Mouse (Mus musculus) left cerebral cortex, postnatal 14 days (tissue): ENCODE measurements around the gene Pald1. TPM values are rescaled to one million over a fixed set of nuclear protein-coding genes. Genes with fewer than 3 reads are reported as not detected.
A peak's percentile ranks its signal among the peaks of the same experiment; 100 is the strongest.

Source experiments
- DNase-seq, 2 experiments: peaks; one replicate each; pipeline ENCODE4 v3.0.0; 2021 to 2022; ENCODE audit warnings: low spot score in 2 of 2, mixed read lengths in 1 of 2
- intact Hi-C: fragments of 180-260 bp; cut with DNase I; formaldehyde crosslinking; loops from one replicate; pipeline ENCODE4 v1.15.1; 2025
- long read RNA-seq, 2 experiments: library from polyadenylated mRNA; stranded (forward); transcript quantifications; one replicate each; pipeline ENCODE4 v2.0.0; 2021
- total RNA-seq, 2 experiments: library from RNA; stranded (reverse); gene quantifications; 2 replicates each; pipeline ENCODE4 v1.2.3; 2021

The Pald1 gene
- 10 to 100 TPM; 15.0 to 15.1 TPM for total RNA-seq
- long read RNA-seq, experiment 1, full-length matches to known transcripts, result 7 of 25 reads
- long read RNA-seq, experiment 1, partial matches to known transcripts, result 5 of 25 reads
- long read RNA-seq, experiment 1, other reads (novel, unspliced or antisense), result 13 of 25 reads
- long read RNA-seq, experiment 2, full-length matches to known transcripts, result 5 of 23 reads
- long read RNA-seq, experiment 2, partial matches to known transcripts, result 7 of 23 reads
- long read RNA-seq, experiment 2, other reads (novel, unspliced or antisense), result 11 of 23 reads

DNA sequence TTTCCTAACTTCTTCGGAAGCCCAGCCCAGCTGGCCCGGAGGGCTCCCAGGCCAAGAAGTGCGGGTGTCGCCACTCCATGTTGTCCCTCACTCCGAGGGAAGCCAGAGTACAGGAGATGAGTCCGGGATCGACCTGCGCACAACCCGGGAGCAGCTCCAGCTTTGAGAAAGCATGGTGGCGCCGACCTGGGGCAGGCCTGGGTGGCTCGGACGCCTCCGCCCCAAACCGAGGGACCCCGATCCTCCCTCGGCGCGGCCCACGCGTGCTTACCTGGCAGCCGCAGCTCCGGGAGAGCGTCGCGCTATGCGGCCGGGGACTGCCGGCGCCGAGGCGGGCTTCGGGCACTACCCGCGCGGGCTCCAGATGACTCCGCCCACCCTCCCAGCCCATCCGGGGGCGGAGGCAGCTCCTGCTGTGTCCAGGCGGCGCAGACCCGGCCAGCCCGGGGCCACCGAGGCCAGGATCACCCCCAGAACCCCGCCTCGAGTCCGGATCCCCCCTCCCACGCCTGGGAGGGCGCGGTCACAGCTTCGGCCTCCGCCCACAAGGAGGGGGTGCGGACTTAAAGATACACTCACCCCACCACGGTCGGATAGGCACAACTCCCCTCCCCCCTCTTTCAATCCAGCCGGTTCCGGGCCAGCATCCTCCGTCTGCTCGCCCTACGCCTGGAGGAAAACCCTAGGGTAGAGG lies at the start of gene Pald1:
Gene Pald1 (minus strand): TSS at position 510 of the 694 bp plus-strand sequence.
- peak; percentile 44 to 64 for DNase-seq

GRCm38 (mm10) chr10:61431375-61431774 lies 48.0 kb upstream of the Pald1 start:
- intact Hi-C loops, result no loop called here
- DNase-seq, result peak; percentile 71 to 77

More for the DNA sequence above, at the start of gene Pald1:
- intact Hi-C loops, result no loop called here

DNA sequence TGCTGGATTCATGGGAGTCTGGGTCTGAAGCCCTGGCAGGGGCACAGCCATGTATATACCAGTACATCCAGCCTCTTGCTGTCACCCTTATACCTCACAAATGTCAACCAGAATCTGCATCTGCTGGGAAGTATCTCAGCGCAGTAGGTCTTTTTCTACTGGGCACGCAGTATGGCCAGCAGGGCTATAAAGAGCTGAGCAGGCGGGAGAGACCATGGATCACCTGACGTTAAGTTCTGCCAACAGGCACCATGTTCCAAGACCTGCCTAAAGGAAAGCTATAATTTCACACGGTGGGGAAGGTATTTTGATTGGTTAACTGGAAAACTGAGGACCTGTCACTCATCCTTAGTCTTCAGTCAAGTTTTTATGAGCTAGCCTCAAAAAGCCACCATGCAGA lies 45.7 kb upstream of the Pald1 start:
- intact Hi-C loops, result no loop called here
- DNase-seq, result no peak

DNA sequence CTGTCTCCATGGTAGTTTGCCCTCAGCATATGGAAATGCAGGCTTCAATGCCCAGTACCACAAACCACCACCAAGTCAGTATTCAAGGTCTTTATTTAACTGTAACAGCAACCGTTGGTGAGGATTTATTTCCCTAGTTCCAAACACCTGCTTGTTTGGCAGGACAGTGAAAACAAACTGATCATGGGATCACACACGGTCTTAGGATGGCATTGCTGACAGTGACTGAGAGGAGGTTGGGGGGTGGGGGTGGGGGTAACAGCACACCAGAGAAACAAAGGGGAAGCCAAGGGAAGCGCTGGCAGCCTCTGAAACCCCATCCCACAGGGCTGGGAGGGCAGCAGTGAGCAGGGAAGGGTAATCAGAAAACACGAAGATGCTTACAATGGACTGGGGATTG lies 45.1 kb upstream of the Pald1 start:
- intact Hi-C loops, result no loop called here
- DNase-seq, result no peak

GRCm38 (mm10) chr10:61427951-61428350 lies 44.6 kb upstream of the Pald1 start:
- intact Hi-C loops, result no loop called here
- DNase-seq, result no peak

- DNase-seq, result no peak
- intact Hi-C loops, result no loop called here
Observed at GRCm38 (mm10) chr10:61426251-61426757, 43.0 kb upstream of the Pald1 start.

DNA sequence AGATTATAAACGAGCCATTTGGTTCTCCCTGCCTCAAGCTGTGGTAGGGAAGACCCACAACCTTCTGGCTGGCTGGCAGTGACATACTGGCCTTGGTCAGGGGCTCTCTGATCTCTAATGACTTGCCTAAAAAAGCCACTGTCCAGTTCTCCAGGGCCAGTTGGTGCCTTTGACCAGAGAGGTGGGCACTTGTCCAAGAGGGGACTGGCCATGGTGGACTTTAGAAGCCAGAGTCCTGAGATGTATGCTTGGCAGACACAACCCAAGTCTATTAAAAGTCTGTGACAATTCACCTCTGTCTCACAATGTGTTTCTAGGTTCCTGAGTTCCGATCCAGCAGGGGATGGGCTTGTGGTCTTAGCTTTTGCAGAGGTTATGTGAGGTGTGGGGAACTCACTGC lies 41.7 kb upstream of the Pald1 start:
- DNase-seq, result no peak
- intact Hi-C loops, result no loop called here

DNA sequence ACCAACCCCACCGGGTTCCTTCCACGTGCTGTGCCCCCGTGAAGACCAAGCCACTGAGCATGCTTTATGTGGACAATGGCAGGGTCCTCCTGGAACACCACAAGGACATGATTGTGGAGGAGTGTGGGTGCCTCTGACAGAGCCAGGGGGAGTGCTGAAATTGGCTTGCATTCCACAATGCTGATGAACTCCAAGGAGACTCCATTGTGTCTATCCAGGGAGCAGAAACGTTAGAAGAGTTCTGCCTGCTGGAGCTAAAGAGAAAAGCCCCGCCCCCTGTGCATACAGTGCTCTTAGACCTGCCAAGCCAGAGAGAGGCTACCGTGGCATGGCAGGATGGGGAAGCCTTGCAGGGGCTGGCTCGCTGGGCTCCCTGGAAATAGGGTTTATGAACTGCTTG lies 41.2 kb upstream of the Pald1 start:
- intact Hi-C loops, result no loop called here

DNA sequence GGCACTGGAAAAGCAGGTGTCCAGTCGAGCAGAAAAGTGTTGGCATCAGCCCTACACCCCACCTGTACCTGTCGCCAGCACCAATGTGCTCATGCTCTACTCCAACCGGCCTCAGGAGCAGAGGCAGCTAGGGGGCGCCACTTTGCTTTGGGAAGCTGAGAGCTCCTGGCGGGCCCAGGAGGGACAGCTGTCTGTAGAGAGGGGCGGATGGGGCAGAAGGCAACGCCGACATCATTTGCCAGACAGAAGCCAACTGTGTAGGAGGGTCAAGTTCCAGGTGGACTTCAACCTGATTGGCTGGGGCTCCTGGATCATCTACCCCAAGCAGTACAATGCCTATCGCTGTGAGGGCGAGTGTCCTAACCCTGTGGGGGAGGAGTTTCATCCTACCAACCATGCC lies 40.0 kb upstream of the Pald1 start:
- DNase-seq, result no peak

More for the DNA sequence above, 41.2 kb upstream of the Pald1 start:
- DNase-seq, result no peak

GRCm38 (mm10) chr10:61422861-61423260 lies 39.5 kb upstream of the Pald1 start:
- DNase-seq, result no peak
- intact Hi-C loops, result no loop called here

More for the DNA sequence above, 40.0 kb upstream of the Pald1 start:
- intact Hi-C loops, result no loop called here

- intact Hi-C loops, result no loop called here
- no peak for DNase-seq
Observed at GRCm38 (mm10) chr10:61420011-61420410, 36.7 kb upstream of the Pald1 start.

DNA sequence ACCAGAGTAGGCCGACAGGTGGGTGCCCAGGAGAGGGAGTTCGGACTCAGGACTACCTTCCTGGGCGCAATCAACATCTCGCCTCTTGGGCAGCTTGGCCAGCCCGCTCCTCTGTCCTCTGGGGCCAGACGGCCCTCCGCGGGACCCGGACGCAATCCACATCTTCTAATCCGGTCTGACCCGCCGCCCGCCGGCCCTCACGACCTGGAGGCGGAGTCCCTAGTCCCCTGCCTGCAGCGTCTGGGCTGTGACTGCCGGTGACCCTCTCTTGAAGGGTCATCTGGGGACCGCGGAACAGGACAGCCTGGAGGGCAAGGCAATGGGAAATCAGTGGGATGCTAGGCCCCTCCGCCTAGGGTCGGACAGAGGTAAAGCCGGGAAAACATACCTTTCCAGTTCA lies 35.8 kb upstream of the Pald1 start:
- intact Hi-C loops, result no loop called here
- DNase-seq, result no peak

GRCm38 (mm10) chr10:61418131-61418900 lies 35.0 kb upstream of the Pald1 start:
- no peak for DNase-seq
- intact Hi-C loops, result no loop called here

GRCm38 (mm10) chr10:61417672-61418071 lies 34.3 kb upstream of the Pald1 start, which contains the start of gene Nodal:
TSS of gene Nodal (plus strand) at chr10:61417972.
- intact Hi-C loops, result no loop called here
- DNase-seq, result no peak

- intact Hi-C loops, result no loop called here
Observed at GRCm38 (mm10) chr10:61417046-61417445, 33.7 kb upstream of the Pald1 start.

GRCm38 (mm10) chr10:61416561-61416960 lies 33.2 kb upstream of the Pald1 start:
- intact Hi-C loops, result no loop called here

More at GRCm38 (mm10) chr10:61417046-61417445, 33.7 kb upstream of the Pald1 start:
- DNase-seq, result no peak

DNA sequence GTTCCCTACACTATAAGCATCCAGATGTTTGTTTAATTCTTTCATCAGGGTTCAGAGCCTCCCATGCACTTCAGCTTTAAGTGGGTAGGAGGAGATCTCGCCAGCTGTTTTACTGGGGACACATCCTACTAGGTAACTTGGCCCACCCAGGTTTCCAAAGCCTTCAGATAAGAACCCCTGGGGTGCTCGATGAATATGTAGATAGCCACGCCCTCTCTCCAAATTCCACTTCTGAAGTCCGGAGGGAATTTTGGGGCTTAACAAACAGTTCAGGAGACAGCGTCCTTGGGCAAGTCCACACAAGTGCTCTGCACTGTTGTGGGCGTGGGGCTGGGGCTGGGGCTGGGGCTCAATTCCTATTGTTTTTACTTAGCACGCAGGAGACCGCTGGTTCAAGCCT lies 32.6 kb upstream of the Pald1 start:
- DNase-seq, result no peak
- intact Hi-C loops, result no loop called here

More at GRCm38 (mm10) chr10:61416561-61416960, 33.2 kb upstream of the Pald1 start:
- no peak for DNase-seq

- intact Hi-C loops, result no loop called here
Observed at GRCm38 (mm10) chr10:61415240-61415639, 31.9 kb upstream of the Pald1 start.

DNA sequence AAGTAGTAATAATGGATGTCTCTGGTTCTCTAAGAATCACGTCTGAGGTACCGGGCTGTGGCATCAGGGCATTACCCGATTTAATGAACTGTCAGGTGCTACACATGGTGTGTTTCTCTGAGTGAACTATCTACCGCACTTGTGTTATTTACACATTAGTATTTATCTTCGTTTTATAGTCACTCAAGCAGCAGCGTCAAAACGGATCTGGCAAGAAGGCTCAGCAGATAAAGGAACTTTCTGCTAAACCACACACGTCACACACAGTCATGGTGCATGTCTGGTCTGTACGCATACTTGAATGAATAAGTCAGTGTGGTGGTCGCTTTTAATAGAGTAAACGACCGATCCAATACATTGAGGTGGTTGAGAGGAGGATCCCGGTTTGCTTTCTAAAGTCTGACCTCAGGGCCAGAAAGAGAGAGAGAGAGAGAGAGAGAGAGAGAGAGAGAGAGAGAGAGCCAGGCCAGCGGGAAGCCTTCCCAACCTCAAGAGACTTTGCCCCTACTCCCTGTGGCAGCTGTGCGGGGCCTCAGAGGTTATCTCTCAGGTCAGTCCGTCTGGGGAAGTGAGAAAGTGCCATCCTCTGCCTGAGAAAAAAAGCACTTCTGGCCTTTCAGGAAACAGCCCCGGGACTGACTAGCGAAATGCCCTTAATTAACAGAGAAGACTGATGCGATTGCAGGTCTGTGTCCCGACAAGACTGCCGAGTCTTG lies 29.7 kb upstream of the Pald1 start:
- intact Hi-C loops, result no loop called here
- no peak for DNase-seq

More at GRCm38 (mm10) chr10:61415240-61415639, 31.9 kb upstream of the Pald1 start:
- no peak for DNase-seq
